Mouse (Mus musculus) embryonic fibroblast, embryonic 13.5 days (primary cell): Measurements from ENCODE around the gene Dph7.

Experiments used
- CTCF ChIP-seq: IDR thresholded peaks from 2 replicates; pipeline ENCODE4 v1.5.1; 2011; ENCODE audit warnings: mild to moderate bottlenecking, control low read depth, low read length, moderate library complexity, borderline replicate concordance; ENCODE audit not compliant: insufficient read depth
- POLR2A ChIP-seq: IDR thresholded peaks from 2 replicates; pipeline ENCODE4 v1.6.1; 2011; ENCODE audit warnings: low read depth, mild to moderate bottlenecking, control low read depth, low read length, moderate library complexity

DNA sequence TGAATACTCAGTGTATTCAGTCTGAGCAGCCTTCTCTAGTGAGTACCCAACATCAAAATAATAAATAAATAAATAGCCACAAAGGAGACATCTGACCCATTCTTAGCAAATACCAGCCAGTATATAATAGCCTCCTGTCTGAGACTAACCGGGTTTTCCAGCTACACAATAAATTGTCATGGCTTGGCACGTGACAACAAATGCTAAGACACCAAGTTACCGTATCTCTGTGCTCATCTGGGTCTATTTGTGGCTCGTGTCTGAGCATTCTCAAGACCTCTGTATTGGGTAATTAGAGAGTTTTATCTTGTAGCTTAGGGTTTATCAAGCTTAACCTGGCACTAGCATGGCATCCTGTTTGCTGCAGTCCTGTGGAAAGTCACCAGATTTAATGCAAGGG, 20.1 kb upstream of the Dph7 start:
- TF ChIP-seq CTCF (no peak), POLR2A (no peak)
